Mouse (Mus musculus) ES-E14 (cell line): ENCODE measurements around the gene 1700016D06Rik. TPM values are rescaled to one million over a fixed set of nuclear protein-coding genes. Genes with fewer than 3 reads are reported as not detected.

Source experiments
- DNase-seq: peaks from one replicate; pipeline ENCODE4 v3.0.0-alpha.2; 2013; ENCODE audit warnings: low read depth, low spot score
- H3K27ac ChIP-seq: 2 replicates; pipeline ENCODE4 v1.5.1; 2012; ENCODE audit warnings: low read depth, mild to moderate bottlenecking, low read length, moderate library complexity, mixed read lengths; ENCODE audit not compliant: poor library complexity, insufficient read depth, severe bottlenecking
- H3K36me3 ChIP-seq: 2 replicates; pipeline ENCODE4 v1.6.1; 2012; ENCODE audit warnings: mild to moderate bottlenecking, low read length, moderate library complexity, mixed read lengths; ENCODE audit not compliant: control insufficient read depth, poor library complexity, insufficient read depth, severe bottlenecking
- H3K4me1 ChIP-seq, 2 experiments: fragments of 150-350 bp in 1 of 2; sonication (generic) in 1 of 2; 2 replicates each; pipeline ENCODE4 v1.6.1; 2012; ENCODE audit warnings: low read length in 2 of 2, mild to moderate bottlenecking in 1 of 2, mixed read lengths in 1 of 2; ENCODE audit not compliant: control insufficient read depth in 2 of 2, insufficient read depth in 2 of 2, poor library complexity in 1 of 2
- H3K4me3 ChIP-seq, 2 experiments: fragments of 150-350 bp in 1 of 2; sonication (generic) in 1 of 2; 2 replicates each; pipeline ENCODE4 v1.5.1; 2012; ENCODE audit warnings: low read length in 2 of 2, low read depth in 1 of 2, mild to moderate bottlenecking in 1 of 2, mixed read lengths in 1 of 2; ENCODE audit not compliant: insufficient read depth in 1 of 2, poor library complexity in 1 of 2, severe bottlenecking in 1 of 2
- H3K9ac ChIP-seq: 2 replicates; pipeline ENCODE4 v1.6.1; 2012; ENCODE audit warnings: low read depth, mild to moderate bottlenecking, low read length, mixed read lengths; ENCODE audit not compliant: poor library complexity, insufficient read depth, severe bottlenecking
- H3K9me3 ChIP-seq: fragments of 150-350 bp; sonication (generic); 2 replicates; pipeline ENCODE4 v1.6.1; 2012; ENCODE audit warnings: low read depth, mild to moderate bottlenecking, low read length; ENCODE audit not compliant: control insufficient read depth, insufficient read depth
- CHD2 ChIP-seq: IDR thresholded peaks from 2 replicates; pipeline ENCODE4 v1.6.1; 2014; ENCODE audit warnings: mild to moderate bottlenecking, low read depth, low read length, inconsistent platforms
- HCFC1 ChIP-seq: IDR thresholded peaks from 2 replicates; pipeline ENCODE4 v1.6.1; 2012; ENCODE audit warnings: low read length, inconsistent platforms, borderline replicate concordance; ENCODE audit not compliant: insufficient read depth
- MAFK ChIP-seq: IDR thresholded peaks from 2 replicates; pipeline ENCODE4 v1.6.1; 2014; ENCODE audit warnings: mild to moderate bottlenecking, low read depth, low read length, inconsistent platforms; ENCODE audit not compliant: insufficient read depth
- ZC3H11A ChIP-seq: IDR thresholded peaks from 2 replicates; pipeline ENCODE4 v1.6.1; 2012; ENCODE audit warnings: low read depth, mild to moderate bottlenecking, inconsistent platforms, low read length, borderline replicate concordance
- ZNF384 ChIP-seq: IDR thresholded peaks from 2 replicates; pipeline ENCODE4 v1.6.1; 2012; ENCODE audit warnings: low read depth, low read length, inconsistent platforms
- in situ Hi-C, 2 experiments: fragments of 600-800 bp; cut with MboI; formaldehyde crosslinking; loops; one replicate each; pipeline ENCODE4 v1.15.1; 2025; ENCODE audit warnings: low sequenced_read_pairs in 2 of 2, inconsistent platforms in 1 of 2; ENCODE audit not compliant: unreplicated experiment in 2 of 2
- total RNA-seq: library from RNA; depleted of rRNA; stranded (reverse); fragments of 300-350 nt; gene quantifications from 2 replicates; pipeline ENCODE4 v1.2.3, GENCODE M21; 2012

1700016D06Rik gene
- total RNA-seq, 1 experiment, result 2.1 TPM

GRCm38 (mm10) chr8:11740857-11741256, 40.0 kb upstream of the 1700016D06Rik start:
- Histone ChIP-seq H3K36me3 (no peaks in the 10 kb centered on the region), H3K9me3 (no peaks in the 10 kb centered on the region), H3K4me3 (no peak overlapping the region), H3K9ac (no peak overlapping the region), H3K27ac (no peak overlapping the region), H3K4me1 (no peaks in the 10 kb centered on the region)
- TF ChIP-seq ZNF384 (no peak), CHD2 (no peak), MAFK (no peak), ZC3H11A (no peak), HCFC1 (no peak)
- DNase-seq, result no peak
- in situ Hi-C loops, result no loop called here

GRCm38 (mm10) chr8:11739082-11739481, 38.2 kb upstream of the 1700016D06Rik start:
- no peak for DNase-seq
- in situ Hi-C loops, result no loop called here
- no peak overlapping the region for H3K27ac ChIP-seq
- no peak for TF ChIP-seq CHD2
- no peak for TF ChIP-seq HCFC1
- no peak for TF ChIP-seq ZC3H11A
- TF ChIP-seq ZNF384, result no peak
- TF ChIP-seq MAFK, result no peak
- H3K9me3 ChIP-seq, result no peaks in the 10 kb centered on the region
- H3K36me3 ChIP-seq, result no peaks in the 10 kb centered on the region
- H3K4me3 ChIP-seq, result no peak overlapping the region
- no peak overlapping the region for H3K9ac ChIP-seq
- H3K4me1 ChIP-seq, result no peaks in the 10 kb centered on the region

GRCm38 (mm10) chr8:11737096-11737495, 36.2 kb upstream of the 1700016D06Rik start:
- H3K27ac ChIP-seq, result no peak overlapping the region; the same call in 1 of the 2 replicates
- H3K9ac ChIP-seq, result no peak overlapping the region
- no peaks in the 10 kb centered on the region for H3K36me3 ChIP-seq
- no peaks in the 10 kb centered on the region for H3K4me1 ChIP-seq
- in situ Hi-C loops, result no loop called here
- H3K4me3 ChIP-seq, result no peak overlapping the region
- no peak for TF ChIP-seq CHD2
- no peak for TF ChIP-seq ZNF384
- TF ChIP-seq MAFK, result no peak
- TF ChIP-seq HCFC1, result no peak
- no peak for TF ChIP-seq ZC3H11A
- no peaks in the 10 kb centered on the region for H3K9me3 ChIP-seq
- DNase-seq, result no peak

- DNase-seq, result no peak
- Histone ChIP-seq H3K9me3 (no peaks in the 10 kb centered on the region), H3K36me3 (no peaks in the 10 kb centered on the region), H3K4me3 (no peak overlapping the region), H3K27ac (no peak overlapping the region), H3K9ac (no peak overlapping the region), H3K4me1 (no peaks in the 10 kb centered on the region)
- in situ Hi-C loops, result no loop called here
- TF ChIP-seq MAFK, result no peak
- TF ChIP-seq HCFC1, result no peak
- no peak for TF ChIP-seq ZNF384
- no peak for TF ChIP-seq CHD2
- no peak for TF ChIP-seq ZC3H11A
These were observed 34.9 kb upstream of the 1700016D06Rik start for GRCm38 (mm10) chr8:11735672-11736235.
